Mouse (Mus musculus) testis, postnatal 14 days (tissue): ENCODE data around the gene Eif3i.

Experiments used
- DNase-seq: peaks from one replicate; pipeline ENCODE4 v3.0.0; 2021; ENCODE audit warnings: low spot score

The Eif3i gene

DNA sequence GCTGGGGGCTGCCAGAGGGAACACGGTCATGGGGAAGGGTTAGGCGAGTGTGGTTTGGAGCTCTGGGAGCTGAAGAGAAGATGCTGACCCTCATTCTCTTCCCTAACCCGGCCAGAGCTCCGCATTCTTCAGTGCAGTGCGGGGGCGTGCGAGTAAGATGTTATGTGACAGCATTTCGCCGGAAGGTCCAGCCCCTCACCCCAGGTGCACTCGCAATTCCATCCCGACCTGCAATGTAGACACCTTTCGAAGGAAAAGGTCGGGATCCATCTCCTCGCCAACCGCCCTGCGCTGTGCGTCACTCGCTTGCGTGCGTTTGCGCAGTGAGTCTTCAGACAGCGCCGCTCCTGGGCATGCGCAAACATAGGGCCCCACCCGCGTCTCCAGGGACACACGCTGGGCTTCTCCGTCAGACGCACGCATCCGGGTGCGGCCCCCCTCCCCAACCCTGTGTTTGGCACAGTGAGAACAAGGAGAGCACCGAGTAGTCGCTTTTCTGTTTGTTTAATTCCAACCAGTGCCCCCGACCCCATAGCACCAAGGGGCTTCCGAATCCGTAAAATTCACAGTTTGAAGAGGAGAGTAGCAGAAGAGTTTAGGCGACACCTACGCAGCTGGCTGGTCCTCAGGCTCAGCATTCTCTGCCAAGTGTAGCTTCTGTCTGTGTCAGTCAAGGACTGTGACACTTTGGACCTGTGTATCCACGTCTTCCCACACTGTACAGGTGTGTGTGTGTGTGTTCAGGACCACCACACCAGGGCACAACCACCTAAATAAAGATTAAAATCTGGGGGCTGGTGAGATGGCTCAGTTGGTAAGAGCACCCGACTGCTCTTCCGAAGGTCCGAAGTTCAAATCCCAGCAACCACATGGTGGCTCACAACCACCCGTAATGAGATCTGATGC lies 18.6 kb upstream of the Eif3i start, which contains the start of gene Iqcc:
TSS of gene Iqcc (minus strand) at position 314 of the 906 bp plus-strand sequence.
- DNase-seq, result peak; percentile 94

- no peak for DNase-seq
Observed at GRCm38 (mm10) chr4:129618031-129618430, 17.6 kb upstream of the Eif3i start.

DNA sequence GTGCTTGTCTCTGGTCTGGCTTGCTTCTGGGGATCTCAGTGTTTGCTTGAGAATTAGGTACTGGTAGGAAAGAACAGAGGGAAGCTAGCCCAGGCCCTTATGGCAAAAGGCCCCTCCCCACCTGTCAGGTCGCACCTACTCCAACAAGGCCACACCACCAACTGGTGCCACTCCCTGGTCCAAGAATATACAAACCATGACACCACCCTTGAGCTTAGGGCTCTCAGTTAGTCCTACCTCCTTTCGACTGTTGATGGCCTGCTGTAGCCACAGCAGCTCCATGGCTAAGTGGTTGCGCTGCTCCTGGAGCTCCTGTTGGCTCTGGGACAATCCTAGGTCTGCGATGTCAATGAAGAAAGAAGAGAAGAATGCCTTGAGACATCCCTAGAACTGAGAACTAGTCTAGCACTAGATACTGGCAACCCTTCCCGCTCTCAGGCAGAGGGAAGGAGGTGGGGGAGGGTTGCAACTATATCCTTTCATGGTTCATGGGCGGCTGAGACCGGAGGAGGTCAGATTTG lies 16.7 kb upstream of the Eif3i start:
- no peak for DNase-seq

GRCm38 (mm10) chr4:129616631-129617030 lies 16.2 kb upstream of the Eif3i start:
- DNase-seq, result no peak

- DNase-seq, result no peak
Observed at GRCm38 (mm10) chr4:129615801-129616290, 15.4 kb upstream of the Eif3i start.

DNA sequence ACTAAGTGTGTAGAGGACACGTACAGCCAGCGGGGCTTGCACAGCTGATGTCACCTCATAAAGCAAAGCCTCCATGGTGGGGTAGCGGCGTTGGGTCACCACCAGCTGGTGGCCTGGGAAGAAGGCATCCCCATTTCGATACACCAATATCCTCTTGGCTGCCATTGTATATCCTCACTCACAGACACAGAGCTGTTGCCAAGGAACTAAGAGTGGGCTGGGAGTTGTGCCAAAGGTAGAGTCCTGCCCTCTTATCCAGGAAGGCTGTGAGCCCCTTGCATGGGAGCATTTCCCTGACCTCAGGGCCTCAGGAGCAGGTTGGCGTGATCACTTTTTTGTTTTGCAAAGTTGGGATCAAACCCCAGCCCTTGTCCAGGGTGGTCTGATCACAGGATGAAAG lies 13.6 kb upstream of the Eif3i start, which contains the start of gene Dcdc2b:
TSS of gene Dcdc2b (minus strand) at position 165 of the 400 bp plus-strand sequence.
- no peak for DNase-seq

- DNase-seq, result no peak
Observed at GRCm38 (mm10) chr4:129610472-129610871, 10.0 kb upstream of the Eif3i start.

DNA sequence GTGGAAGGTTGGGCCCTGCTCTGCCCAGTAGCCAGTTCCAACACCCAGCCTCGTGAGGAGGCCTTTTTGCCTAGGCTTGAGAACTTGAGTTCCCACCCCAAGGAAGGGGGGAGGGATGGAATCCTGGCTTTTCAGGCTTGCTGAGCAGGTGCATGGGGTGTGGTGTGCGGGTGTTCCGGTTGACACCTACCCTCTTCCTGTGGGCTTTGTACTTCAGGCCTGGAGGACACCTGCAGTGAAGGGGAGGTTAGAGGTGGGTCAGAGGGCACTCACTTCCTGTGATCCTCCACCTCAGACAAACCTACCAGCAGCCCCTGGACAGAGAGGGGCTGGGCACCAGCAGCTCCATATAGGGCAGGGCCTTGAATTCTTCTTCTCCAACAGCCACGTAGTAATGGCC lies 9.6 kb upstream of the Eif3i start:
- no peak for DNase-seq

- no peak for DNase-seq
Observed at GRCm38 (mm10) chr4:129609139-129609631, 8.7 kb upstream of the Eif3i start.

GRCm38 (mm10) chr4:129608426-129609025 lies 8.1 kb upstream of the Eif3i start:
- DNase-seq, result peak; percentile 63

- no peak for DNase-seq
Observed at GRCm38 (mm10) chr4:129588865-129589264, 11.6 kb downstream of the Eif3i start.

DNA sequence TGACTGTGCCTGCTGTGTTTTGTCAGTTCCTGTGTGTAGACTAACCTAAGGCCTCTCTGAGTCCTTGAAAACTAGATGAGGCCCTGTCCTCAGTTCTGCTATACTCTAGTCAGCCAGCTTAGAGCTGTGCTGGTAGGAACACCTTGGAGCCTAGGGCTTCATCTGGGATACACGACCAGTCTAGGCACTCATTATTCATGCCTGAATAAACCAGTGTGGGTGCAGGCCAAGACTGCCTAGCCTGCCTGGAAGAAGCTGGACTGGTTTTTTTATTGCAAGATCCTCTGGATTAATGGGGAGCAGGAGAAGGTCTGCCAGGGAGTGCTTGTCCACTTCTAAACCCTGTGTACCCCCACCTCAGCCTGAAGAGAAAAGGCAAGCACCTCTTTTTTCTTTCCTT lies 13.5 kb downstream of the Eif3i start:
- DNase-seq, result no peak

- DNase-seq, result no peak
Observed at GRCm38 (mm10) chr4:129585773-129586172, 14.7 kb downstream of the Eif3i start.

DNA sequence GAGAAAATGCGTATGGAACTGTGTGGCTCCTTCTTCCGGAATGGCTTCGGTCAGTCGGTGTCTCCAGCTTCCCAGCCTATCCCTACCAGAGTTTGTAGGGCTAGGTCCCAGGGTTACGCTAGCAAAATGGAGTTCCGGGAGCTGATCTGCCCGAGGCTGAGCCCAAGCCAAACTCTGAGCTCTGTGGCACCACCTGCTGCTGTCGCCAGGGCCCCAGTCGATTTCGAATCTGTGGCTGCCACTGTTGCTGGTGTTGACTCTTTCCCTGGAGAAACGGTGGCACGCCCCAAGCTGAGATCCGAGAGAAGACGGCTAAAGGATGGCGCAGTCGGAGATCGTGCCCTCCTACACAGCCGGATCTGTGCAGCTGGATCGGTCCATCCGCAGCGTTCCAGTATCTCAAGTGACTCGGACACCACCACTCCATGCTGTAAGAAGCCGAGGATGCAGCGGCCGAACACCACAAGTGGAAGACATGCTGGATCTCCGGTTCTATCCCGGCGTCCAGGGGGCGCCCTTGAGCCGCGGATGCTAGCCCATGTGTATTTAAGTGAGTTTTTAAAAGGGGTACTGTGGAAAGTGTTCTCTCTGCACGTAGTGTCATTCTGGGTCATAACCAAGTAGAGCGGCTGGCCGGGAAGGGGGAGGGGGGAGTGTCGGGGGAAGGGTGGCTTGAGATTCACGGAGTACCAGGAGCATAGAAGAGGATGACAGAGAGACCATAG lies 15.4 kb downstream of the Eif3i start:
- peak; percentile 76 for DNase-seq

DNA sequence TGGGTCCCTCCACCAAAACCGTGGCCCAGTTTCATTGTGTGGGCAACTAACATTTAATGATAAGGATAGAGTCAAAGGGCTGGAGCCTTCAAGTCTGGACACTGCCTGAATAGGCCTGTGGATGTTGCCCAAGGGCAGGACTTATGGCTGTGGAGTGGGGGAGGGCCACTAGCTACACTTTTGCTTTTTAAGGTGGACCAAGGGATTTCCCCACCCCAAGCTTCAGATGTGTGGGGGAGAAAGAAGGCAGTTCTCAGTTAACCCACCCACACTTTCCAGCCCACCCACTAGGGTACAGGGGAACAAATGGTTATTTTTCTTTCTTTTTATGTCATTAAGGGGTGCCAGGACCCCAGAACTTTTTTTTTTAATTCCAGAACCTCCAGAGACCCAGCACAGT lies 16.1 kb downstream of the Eif3i start:
- DNase-seq, result no peak

GRCm38 (mm10) chr4:129582251-129582650 lies 18.2 kb downstream of the Eif3i start:
- DNase-seq, result no peak

DNA sequence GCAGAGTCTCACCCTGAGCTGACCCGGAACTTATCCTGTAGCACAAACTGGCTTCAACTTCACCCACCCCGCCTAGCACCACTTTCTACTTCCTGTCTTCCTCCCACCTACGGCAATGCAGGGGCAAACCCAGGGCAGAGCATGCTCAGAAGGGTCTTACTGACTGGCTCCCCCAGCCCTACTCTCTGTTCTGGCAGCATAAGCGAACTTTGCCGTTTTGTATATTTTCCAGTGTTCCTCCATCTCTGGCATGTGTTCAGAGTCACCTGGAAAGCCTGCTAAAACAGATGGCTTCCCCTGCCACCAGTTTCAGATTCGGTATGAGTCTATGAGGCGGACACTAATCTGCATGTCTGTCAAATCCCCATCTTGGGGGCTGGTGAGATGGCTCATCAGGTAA lies 20.1 kb downstream of the Eif3i start:
- no peak for DNase-seq

- DNase-seq, result no peak
Observed at GRCm38 (mm10) chr4:129578466-129578865, 22.0 kb downstream of the Eif3i start, which contains the start of gene Fam167b. Gene Fam167b (minus strand): TSS chr4:129578549.

DNA sequence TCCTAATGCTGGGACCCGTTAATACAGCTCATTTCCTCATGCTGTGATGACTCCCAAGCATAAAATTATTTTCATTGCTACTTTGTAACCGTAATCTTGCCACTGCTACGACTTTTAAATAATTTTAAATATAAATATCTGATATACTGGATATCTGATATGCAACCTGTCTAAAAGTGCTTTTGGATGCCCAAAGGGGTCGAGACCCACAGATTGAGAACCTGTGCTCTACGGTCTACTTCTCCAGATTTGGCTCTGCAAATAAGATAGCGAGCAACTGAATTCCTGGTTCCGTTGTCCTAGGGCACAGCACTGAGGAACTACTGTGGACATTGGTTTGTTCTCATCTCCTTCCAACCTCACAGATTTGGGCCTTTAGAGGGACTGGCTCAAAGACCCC lies 22.8 kb downstream of the Eif3i start:
- no peak for DNase-seq

DNA sequence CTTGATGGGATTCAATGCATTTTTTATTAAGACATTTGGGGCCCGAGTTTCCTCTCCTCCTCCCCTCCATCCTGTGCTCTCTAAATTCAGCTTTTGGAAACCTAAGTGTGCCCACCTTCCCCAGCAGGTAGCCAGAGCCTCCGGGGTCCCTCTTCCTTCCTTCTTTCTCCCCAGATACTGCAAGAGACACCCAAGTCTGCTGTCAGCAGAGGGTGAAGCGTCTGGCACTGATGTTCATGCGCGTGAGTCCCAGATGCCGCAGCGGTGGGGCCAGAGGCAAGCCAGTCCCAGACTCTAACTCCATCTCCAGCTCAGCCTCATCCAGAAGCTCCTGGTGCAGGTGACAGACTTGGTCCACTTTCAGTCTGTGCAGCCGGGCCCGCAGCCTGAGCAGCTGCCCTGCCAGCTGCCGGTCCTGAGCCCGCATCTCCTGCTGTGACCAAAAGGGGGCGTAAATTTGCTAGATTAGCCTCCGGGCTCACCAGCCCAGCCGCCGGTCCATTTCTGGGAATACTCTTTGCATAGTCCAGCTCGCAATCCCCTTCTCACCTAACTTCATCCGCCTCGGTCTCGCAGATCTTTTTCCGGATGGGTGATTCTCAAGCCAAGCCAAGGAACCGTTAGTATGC lies 23.5 kb downstream of the Eif3i start:
- DNase-seq, result peak; percentile 60

GRCm38 (mm10) chr4:129575171-129575844 lies 25.1 kb downstream of the Eif3i start:
- no peak for DNase-seq
